Mouse (Mus musculus) spleen, adult 18-20 months (tissue): ENCODE data around the gene Tamm41.

Experiments
- DNase-seq, 2 experiments: peaks; one replicate each; pipeline ENCODE4 v3.0.0; 2022; ENCODE audit warnings: mixed read lengths in 2 of 2

Gene Tamm41

DNA sequence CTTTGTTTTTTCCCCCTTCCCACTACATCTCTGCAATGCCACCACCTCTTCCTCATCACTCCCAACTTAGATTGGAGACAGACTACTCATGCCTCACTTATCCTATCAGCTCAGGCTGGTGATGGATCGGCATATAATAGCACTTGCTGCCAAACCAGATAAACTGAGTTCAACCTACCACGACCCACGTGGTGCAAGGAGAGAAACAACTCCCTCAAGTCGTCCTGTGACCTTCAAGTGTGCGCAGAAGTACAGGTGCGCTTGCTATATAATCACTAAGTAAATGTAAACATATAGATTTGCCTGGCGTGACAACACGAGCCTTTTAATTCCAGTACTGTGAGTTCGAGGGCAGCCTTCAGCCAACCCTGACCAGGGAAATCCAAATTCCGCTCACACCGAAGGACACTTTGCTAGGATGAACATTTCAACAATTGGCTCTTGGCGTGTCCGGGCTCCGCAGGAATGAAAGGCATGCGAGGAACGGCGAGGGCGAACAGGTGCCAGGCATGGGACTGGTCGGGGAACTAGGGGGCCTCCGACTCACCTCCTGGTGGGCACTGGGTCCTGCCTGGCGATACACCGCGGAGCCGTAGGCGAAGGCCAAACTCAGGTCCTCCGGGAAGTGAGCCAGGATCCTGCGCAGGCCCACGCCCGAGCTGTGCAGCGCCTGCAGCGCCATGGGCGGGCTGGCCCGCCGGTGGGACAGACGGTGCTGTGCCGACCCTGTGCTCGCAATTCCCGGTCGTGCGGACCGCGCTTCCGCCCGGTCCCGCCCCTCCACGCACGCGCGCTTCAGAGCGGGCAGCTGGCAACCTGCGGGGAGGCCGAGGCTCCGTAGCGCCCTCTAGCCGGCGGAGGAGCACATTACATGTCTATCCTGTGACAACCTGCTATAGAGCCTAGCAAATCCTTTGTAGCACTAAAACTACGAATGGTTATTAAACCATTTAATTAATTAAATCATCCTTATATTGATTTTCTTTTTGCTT, at the start of gene Tamm41:
Gene Tamm41 (minus strand): TSS at position 774 of the 992 bp plus-strand sequence.
- DNase-seq = peak; percentile 72 to 89

DNA sequence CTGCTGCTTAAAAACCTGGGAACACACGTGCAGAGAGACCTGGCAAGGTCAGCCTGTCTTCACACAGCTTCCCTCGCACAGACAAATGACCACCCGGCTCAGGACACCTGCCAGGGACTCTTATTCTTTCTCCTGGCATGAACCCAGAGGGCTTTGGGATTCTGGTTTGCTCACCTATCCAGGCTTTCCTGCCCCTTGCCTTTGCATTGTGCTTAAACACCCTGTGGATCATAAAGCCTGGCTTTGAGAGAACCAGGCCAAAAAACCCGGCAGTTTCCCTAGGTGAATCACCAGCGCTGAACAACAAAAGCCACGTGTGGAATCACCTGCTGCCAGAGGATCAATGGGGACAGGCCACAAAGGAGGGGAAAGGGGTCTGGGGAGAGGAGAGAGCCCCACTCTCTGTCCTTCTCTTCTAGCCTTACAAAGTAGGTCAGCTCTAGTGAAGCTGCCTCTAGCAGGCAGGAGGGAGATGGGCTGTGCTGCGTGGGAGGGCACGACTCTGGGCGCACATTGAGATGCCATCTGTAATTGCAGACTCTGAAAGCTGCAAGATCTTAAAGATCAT, 47.7 kb upstream of the Tamm41 start:
- no peak for DNase-seq

DNA sequence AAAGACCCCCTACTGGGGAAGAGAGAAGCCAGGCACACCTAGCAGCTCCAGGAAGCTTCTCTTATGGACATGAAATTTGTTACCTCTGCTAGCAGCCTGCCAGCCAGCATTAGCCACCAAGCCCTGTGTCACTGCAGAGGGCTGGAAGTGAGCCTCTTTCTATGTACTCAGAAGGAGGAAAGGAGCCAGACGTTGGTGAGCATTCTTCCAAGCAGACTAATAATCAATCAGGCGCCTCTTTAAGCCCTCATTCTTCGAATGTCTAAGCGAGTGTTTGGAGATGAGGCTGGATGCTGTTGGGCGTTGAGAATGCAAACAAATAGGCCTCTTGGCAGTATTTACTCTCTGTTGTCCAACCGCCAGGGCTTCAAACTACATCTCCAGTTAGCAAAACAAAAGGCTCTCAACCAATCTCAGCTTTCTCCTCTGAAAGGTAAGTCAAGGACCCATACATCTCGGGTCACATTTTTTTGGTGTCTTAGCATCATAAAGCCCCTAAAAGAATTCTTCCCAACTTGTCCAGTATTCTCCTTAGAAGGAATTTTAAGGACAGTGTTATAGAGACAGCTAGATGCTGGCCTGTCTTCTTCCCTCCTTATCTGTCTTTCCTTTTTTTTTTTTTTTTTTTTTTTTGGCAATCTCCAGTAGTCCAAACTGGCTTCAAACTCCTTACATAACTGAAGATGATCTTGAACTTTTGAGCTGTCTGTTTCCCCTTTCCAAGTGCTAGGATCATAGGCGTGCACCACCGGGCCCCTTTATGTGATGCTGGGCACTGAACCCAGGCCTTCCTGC, 39.3 kb upstream of the Tamm41 start:
- no peak for DNase-seq

DNA sequence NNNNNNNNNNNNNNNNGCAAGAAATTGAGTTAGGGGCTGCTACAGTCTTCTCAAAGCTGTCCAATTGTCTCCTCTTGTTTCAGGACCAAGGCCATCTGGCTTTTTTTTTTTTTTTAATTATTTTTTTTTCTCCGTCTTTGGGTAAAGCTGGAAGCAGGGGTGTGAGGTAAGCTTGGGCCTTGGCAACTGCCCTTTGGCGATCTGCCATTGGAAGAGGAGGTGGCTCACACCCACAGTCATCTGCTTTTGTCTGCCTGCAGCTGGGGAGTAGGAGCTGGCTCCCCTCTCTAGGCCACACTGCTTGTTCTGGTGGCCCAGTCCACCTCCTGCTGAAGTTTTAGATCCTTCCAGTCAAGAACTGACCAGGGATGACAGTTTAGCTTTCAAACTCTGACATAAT, 34.3 kb upstream of the Tamm41 start:
- DNase-seq = no peak

DNA sequence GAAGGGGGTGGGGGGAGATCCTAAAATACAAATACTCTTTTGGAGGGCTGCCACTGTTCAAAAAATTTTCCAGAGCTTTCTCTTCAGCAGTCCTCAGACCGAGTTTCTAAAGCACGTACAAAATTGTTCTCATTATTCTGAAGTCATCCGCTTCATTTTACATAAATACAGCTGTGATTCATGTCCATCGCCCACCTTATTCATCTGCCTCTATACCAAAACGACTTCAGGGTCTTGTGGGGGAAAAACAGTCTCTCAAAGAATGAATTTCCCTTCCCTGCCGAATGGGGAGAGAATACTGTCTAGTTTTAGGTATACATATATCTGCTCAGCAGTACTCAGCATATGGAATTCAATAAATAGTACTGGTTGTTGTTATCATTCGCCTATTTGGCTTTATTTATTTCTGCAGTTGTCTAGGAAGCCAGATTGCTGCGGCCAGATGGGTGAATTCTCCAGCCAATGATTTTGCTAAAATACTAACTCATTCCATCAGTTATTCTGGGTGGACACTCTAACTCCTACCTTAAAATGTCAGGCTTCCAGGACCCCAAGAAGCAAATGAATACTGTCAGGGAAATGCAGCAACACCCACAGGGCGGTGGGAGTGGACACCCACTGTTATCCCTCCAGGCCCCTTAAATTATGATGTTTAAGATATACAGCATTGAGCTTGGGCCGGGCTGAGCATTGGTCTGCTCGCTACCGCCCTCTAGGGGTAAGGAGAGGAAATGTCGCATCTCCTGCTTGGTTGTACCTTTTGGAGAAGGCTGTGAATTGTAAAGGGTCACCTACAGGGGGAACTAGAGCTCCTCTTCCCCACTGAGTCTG, 27.9 kb upstream of the Tamm41 start:
- peak; percentile 10 to 40 for DNase-seq

DNA sequence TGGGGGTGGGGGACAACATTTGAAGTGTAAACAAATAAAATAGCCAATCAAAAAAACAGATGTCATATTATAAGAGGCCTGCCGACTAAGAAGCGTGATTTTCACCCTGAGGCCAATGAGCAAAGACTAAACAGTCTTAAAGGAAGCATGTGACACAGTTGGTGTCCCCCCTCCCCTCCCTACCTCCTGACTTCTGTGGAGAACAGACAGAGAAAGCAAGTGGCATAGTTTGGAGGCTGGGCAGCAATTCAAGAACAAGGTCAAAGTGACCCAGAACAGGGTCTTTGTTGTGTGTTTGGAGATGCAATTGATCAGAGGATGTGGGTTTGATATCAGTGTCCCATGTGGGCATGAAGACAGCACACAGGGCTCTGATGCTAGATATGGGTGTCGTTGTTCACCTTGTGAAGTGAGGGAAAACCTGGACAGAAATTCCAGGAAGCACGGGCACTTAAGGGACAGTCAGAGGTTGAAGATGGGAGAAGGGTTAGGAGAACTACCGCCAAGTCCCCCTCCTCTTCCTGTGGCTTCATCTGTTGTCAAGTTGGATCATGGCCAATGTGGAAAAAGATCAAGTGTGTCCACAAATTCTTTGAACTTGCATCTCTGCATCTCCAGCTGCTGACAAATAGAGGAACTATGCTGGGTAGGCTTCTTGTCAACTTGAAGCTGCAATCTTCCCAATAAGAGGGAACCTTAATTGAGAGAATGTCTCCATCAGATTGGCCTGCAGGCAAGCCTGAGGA, 25.1 kb upstream of the Tamm41 start:
- DNase-seq = no peak

DNA sequence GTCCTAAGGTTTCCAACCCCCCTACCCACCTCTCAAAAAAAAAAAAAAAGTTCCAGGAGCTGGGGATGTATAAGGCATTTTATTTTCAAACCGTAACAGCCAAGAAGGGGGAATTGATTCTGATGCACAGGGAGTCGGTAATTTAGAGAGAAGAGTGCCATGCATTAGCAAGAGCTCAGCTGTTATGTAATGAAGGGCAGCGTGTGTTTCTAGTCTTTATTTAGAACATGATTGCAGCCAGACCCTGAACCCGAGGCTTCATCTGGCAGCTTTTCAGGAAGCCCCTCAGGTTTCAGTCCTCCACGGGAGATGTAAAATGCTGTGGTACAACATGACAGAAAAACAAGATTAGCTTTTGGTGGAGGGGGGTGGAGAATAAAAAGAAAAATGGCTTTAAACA, 21.6 kb upstream of the Tamm41 start:
- no peak for DNase-seq

DNA sequence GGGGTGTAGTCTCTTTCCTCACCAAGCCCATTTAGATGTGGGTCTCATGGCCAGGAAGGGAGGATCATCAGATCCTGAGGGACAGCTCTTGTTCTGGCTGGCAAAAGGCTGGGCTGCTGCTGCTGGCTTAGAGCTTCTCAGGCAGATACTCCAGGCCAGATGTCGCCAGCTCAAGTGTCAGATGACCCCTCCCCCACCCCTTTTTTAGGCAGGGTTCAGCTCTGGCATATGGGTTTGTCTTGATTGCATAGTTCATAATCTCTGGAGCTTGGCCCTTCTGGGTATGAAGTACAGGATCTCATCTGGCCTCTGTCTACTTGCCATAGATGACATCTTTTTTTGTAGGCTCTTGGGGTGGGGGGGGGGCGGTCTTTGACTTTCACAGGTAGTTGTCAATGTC, 19.0 kb upstream of the Tamm41 start:
- no peak for DNase-seq

DNA sequence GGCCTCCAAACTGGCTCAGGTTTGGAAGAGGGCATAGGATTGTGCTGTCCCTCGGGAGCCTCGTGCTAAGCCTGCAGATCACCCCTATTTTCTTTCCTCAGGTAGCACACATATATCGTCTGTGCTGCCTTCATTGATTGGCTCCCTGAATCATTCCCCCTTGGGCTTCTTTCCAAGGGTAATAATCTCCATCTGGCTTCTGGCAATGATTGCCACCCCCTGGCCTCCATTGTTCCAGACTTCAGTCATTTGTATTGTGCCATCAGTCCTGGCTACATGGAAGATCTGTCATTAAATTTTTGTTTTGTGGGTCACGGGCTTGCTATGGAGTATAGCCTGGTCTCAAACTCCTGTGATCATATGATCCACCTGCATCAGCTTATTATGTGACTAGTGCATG, 17.8 kb upstream of the Tamm41 start:
- no peak for DNase-seq

DNA sequence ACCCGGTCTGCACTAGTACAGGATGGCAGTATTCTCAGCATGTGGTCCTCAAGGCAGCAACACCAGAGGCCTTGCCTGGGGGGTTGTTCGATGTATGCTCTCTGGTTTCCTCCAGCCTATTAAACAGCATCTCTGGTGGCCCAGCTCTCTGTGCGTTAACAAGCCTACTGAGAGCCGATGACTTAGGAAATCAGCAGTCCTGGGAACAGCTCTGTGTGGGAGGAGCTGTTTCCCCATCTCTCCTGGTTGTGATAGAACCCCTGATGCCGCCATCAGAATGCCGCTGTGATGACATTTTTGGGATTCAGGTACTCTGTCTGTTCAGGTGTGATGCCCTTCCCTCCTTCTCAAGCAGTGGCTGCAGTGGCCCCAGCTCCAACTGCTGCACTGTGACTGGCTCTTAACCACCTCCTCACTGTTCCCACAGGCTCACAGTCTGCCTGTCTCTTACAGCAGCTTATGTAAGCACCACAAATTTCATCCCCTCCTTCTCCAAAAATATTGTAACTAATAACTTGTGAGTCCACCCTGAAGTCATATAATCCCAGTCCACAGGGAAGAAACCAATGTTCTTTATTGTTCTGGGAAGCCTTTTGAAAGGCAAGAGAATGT, 14.0 kb upstream of the Tamm41 start:
- DNase-seq = no peak

DNA sequence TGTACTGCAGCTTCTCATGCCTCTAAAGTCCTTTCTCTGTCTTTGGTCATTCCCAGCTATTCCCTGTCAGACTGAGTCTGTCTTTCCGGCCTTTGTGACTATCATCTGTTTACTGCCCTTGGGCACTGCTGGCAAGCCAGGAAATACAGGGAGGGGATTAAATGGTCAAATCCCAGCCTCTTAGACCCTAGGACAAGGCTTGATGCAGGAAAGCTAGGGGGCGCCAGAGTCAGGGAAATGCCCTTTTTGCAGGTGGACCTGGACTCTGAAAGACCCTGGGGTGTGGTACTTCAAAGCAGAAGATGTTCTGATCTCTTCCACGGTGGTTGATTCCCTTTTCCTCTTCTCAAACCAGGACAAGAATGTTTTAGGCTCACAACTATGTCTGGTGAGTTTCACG, 11.3 kb upstream of the Tamm41 start:
- DNase-seq = peak in 1 of 2 experiments; percentile 9

DNA sequence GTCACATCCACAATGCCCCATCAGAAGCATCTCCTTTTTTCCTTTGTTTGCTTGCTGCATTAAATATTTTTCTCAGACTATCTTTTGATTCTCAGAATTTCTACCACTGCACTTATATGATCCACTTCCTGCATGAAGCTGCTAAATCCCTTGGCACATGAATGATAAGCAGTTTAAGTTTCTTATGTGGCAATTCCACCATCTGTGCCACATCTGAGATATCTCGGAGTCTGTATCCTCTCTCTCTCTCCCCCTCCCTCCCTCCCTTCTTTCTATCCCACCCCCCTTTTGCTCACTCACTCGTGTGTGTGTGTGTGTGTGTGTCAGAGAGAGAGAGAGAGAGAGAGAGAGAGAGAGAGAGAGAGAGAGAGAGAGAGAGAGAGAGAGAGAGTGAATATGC, 10.1 kb upstream of the Tamm41 start:
- DNase-seq = no peak

DNA sequence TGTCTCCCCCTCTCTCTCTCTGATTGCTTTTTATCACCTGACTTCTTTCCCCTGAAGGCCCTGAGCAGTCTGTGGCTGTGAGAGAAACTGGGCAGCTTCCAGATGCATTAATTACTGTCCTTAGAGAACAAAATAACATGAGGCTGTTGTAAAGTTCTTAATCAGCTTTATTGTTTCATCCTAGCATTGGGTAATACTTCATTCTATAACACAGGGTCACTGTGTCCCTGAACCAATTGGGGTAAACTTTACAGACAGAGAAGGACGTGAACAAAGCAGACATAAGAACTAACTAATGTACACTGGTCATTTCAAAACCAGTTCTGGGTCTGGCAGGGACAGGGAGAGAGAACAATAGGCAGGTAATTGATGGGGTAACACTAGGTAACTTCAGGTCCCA, 8.4 kb upstream of the Tamm41 start:
- no peak for DNase-seq

DNA sequence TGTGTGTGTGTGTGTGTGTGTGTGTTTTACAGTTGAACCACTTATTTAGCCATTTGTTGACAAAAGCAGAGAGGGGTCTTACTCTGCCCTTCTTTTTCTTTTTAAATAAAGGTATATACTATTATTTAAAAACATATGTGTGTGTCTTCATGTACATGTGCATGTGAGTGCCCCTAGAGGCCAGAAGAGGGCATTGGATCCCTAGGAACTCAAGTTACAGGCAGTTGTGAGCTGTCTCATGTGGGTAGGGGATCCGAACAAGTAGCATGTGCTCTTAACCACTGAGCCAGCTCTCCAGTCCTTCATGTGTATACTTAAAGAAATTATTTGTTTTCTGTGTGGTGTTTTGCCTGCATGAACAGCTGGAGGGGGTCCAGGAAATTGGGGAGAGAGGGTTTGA, 7.0 kb upstream of the Tamm41 start:
- DNase-seq = no peak

DNA sequence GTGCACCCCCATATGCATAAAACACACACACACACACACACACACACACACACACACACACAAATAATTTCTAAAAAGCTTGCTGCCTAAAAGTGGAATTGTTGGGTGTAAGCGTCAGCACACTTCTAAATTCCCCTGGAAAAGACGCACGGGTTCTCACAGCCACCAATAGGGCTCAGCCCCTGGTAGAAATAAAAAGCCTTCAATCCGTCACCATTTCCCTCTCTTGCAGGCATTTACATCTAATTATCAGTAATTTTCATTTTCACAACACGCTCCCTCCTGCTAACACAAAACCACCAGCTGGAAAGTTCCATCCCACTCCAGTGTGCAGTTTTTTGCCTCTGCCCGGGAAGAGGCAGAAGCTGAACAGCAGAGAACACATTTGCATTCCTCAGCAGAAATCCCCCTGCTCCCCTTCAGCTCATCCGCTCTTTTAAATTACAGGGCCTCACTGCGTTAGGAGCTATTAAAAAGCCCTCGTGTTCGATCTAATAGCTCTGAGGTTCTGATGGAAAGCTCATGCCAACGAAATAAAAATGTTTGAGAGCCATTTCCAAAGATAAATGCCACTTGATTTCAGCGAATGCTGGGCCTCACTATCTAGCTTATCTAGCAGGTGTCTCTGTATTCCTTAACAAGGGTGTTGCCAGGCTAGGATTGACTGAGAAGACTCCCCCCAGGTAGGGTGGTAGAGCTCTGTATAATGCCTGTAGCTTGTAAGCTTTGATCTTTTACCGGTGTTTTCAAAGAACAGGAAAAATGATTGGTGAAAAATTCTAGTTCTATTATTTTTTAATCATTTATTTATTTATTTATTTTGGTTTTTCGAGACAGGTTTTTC, 6.2 kb upstream of the Tamm41 start:
- DNase-seq = no peak

DNA sequence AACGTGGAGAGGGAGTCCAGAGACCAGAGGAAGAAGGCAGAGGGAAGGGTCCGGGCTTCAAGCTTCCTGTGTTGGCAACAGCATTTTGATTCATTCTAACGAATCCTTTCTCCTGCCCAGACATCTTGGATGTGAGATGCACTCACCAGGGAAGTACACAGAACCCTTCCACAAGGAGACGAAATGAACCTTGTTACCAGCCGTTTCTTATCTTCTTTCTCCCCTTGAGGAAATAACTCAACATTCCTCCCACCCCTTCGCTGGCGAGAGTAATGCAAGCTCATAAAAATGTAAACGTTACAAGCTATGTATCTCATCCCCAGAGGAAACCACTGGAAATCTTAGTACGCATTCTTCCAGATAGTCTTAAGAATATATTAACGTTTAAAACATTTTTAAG, 4.9 kb upstream of the Tamm41 start:
- no peak for DNase-seq

DNA sequence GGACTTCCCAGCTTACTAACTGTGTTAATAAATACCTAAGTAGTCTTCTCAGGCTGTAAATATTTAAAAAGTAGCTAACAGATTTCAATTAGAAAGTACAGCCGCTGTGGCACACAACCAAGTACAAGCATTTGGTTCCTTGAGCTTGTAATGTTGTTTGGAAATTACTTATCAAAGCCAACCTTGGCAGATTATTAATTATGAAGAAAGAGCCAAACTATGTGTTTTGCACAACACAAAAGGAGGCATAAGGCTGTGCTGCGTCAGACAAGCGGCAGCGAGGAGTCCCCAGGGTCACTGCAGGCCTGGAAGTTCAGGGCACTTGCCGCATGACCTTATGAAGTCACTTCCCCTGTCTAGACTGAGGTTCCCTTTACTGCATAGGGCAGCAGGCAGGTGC, 4.2 kb downstream of the Tamm41 start:
- DNase-seq = no peak

DNA sequence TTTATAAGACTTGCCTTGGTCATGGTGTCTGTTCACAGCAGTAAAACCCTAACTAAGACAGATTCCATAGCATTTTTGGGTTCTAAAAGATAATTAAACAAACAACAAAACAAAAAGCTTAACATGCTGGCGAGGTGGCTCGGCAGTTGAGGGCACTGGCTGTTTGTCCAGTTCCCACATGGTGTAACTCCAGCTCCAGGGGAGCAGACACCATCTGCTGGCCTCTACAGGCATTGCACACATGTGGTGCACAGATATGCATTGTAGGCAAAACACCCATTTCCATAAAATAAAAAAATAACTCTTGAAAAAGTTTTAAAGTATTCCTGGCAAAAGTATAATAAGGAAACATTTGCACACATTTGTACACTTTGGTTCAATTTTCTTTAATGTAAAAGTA, 7.6 kb downstream of the Tamm41 start:
- DNase-seq = no peak

DNA sequence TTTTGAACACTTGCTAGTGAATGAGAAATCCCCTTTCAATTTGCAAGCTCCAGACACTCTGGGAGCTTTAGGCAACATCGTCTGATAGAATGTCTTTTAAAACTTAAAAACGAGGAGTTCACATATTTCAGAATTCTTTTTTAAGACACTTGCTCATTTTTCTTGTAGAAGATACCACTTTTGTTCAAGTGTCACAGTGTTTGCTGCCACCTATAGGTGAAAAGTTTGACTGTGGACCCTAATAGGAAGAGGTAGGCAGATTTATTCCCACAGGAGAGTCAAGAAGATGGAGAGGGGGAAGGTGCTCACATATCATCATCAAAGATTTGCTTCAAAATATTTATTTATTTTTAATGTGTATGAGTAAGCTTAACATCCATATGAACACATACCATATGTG, 8.4 kb downstream of the Tamm41 start:
- no peak for DNase-seq

DNA sequence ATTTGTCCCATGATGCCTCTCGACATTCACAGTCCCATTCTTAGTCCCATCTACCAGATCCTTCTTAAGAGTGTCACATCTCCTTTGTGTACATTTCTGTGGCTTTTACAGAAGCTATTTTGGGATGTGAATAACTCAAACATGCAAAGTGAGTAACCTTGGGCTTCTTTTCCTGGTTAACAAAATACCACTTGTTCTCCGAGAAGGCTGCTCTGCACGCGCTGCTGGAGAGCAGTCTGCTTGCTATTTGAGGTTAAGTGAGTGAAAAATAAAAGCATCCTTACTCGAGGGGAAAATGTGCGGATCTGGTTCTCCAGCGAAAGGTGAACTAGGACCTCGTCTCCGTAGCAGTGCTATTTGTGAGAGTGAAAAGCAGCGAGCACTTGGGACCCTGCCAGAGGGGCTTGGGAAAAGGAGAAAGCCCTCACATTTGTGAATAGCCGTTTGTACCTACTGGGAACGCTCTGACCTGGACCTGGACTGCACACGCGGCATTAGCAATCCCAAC, 10.1 kb downstream of the Tamm41 start:
- no peak for DNase-seq
